Mouse (Mus musculus) adrenal gland, postnatal 4 days (tissue): Measurements from ENCODE around the gene Acox3. TPM values are rescaled to one million over a fixed set of nuclear protein-coding genes. Genes with fewer than 3 reads are reported as not detected.

Experiments used
- DNase-seq, 2 experiments: peaks; one replicate each; pipeline ENCODE4 v3.0.0; 2021 to 2022; ENCODE audit warnings: low spot score in 2 of 2, mixed read lengths in 2 of 2
- long read RNA-seq, 2 experiments: library from polyadenylated mRNA; stranded (forward); transcript quantifications; one replicate each; pipeline ENCODE4 v2.0.0; 2021
- total RNA-seq, 2 experiments: library from RNA; stranded (reverse); gene quantifications; 2 replicates each; pipeline ENCODE4 v1.2.3; 2021

Gene Acox3
- 10 to 100 TPM; 44.0 to 46.6 TPM for total RNA-seq
- long read RNA-seq, experiment 1, transcript Acox3-202 (19 exons, 3,976 nt): major isoform, 5 of 20 reads
- long read RNA-seq, experiment 1, partial matches to known transcripts: 3 of 20 reads
- long read RNA-seq, experiment 1, other reads (novel, unspliced or antisense): 11 of 20 reads
- long read RNA-seq, experiment 2, partial matches to known transcripts: 10 of 23 reads
- long read RNA-seq, experiment 2, other reads (novel, unspliced or antisense): 7 of 23 reads

GRCm38 (mm10) chr5:35582445-35583220, at the start of gene Acox3:
Gene Acox3 (plus strand): TSS chr5:35583040.
- peak; percentile 85 to 91 for DNase-seq

GRCm38 (mm10) chr5:35536271-35536670, 46.6 kb upstream of the Acox3 start:
- no peak for DNase-seq

- no peak for DNase-seq
These were observed 45.4 kb upstream of the Acox3 start for GRCm38 (mm10) chr5:35537474-35537873.

- no peak for DNase-seq
These were observed 44.8 kb upstream of the Acox3 start for GRCm38 (mm10) chr5:35538022-35538421.

GRCm38 (mm10) chr5:35539576-35539975, 43.3 kb upstream of the Acox3 start:
- no peak for DNase-seq

GRCm38 (mm10) chr5:35540555-35540954, 42.3 kb upstream of the Acox3 start:
- DNase-seq: no peak

GRCm38 (mm10) chr5:35541059-35541790, 41.6 kb upstream of the Acox3 start:
- no peak for DNase-seq

- no peak for DNase-seq
These were observed 36.7 kb upstream of the Acox3 start for GRCm38 (mm10) chr5:35546127-35546526.

GRCm38 (mm10) chr5:35551855-35552837, 30.7 kb upstream of the Acox3 start:
- no peak for DNase-seq

- DNase-seq: no peak
These were observed 29.9 kb upstream of the Acox3 start for GRCm38 (mm10) chr5:35552838-35553539.

GRCm38 (mm10) chr5:35556393-35556792, 26.4 kb upstream of the Acox3 start:
- no peak for DNase-seq

- DNase-seq: no peak
These were observed 24.8 kb upstream of the Acox3 start for GRCm38 (mm10) chr5:35557946-35558621.

GRCm38 (mm10) chr5:35559447-35559846, 23.4 kb upstream of the Acox3 start:
- DNase-seq: no peak

GRCm38 (mm10) chr5:35562616-35563015, 20.2 kb upstream of the Acox3 start:
- DNase-seq: no peak

GRCm38 (mm10) chr5:35563449-35563848, 19.4 kb upstream of the Acox3 start:
- DNase-seq: peak; percentile 62 to 69

GRCm38 (mm10) chr5:35565217-35565616, 17.6 kb upstream of the Acox3 start:
- DNase-seq: no peak

GRCm38 (mm10) chr5:35566632-35567031, 16.2 kb upstream of the Acox3 start:
- DNase-seq: no peak

- no peak for DNase-seq
These were observed 11.3 kb upstream of the Acox3 start for GRCm38 (mm10) chr5:35571546-35571945.
